In the genomic region with DNA sequence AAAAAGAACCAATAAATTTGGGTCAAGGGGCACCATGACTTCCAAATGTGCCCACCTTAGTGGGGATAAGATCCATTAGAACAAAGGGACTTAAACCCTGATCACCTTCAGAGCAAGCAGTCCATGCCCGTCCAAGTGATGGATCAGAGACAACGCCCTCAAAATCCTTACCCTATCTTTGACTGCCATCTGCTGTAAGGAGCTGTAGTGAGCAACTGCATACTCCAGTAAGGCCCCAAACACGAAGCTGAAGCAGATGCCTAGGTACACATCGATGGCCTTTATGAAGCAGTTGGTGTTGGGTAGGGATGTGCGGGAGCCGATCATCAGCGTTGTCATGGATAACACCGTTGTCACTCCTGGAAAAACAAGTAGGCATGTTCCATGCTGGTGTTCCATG, we compare ENCODE assay signal across 10 mouse cellular contexts. TPM values are rescaled to one million over a fixed set of nuclear protein-coding genes. Genes with fewer than 3 reads are reported as not detected.
A peak's percentile ranks its signal among the peaks of the same experiment; 100 is the strongest.
DNase-seq lines count a peak whose midpoint lies in the region; ATAC-seq and TF ChIP-seq lines count a peak whose summit lies in the region.
"Had no signal": no experiment of that assay in that cellular context is flagged by ENCODE, and none has a peak within 500 bp of the region (broad histone marks: within the 10 kb centered on the region; RNA-seq: fewer than 3 reads in every experiment).

No protein-coding gene starts in this region.

- no peak overlapping the region for H3K9ac ChIP-seq in liver, embryonic 14.5 days (replicated peaks)

- H3K4me1 ChIP-seq in liver, embryonic 14.5 days (replicated peaks; ENCODE audit: control insufficient read depth in 2 of 2, insufficient read depth in 2 of 2, low read length in 1 of 2) = no peaks in the 10 kb centered on the region
- H3K4me1 ChIP-seq in forebrain, embryonic 10.5 days = no peaks in the 10 kb centered on the region

- H3K36me3 ChIP-seq in liver, embryonic 14.5 days (replicated peaks; ENCODE audit: control insufficient read depth, insufficient read depth, low read depth) = no peaks in the 10 kb centered on the region
- H3K36me3 ChIP-seq in forebrain, embryonic 10.5 days (replicated peaks) = no peaks in the 10 kb centered on the region

- peak; percentile 38 for TF ChIP-seq CTCF in liver, embryonic 14.5 days (IDR thresholded peaks at IDR 0.05; ENCODE audit: low read depth)
- TF ChIP-seq CTCF in Patski (IDR thresholded peaks at IDR 0.05) = peak; percentile 60

- no peak overlapping the region for H3K4me3 ChIP-seq in liver, embryonic 14.5 days (ENCODE audit: insufficient read depth in 1 of 2, low read depth in 2 of 2, low read length in 2 of 2)
- no peak overlapping the region for H3K4me3 ChIP-seq in forebrain, embryonic 10.5 days

- no peaks in the 10 kb centered on the region for H3K9me3 ChIP-seq in liver, embryonic 14.5 days (ENCODE audit: control insufficient read depth, low read length)
- no peaks in the 10 kb centered on the region for H3K9me3 ChIP-seq in forebrain, embryonic 10.5 days

- CTCF ChIA-PET in Patski (lab: Charles Lee) = interaction anchor here (1.1 to 1.5 kb wide), 4 partner anchors 16 to 244 kb away, joined by 3 read pairs; no protein-coding TSS in a partner anchor

- WGBS in liver, embryonic 14.5 days (ENCODE audit: insufficient replicate concordance) = 61% methylated on average over 8 of the region's 8 CpGs
- 85% methylated on average over 8 of the region's 8 CpGs for whole genome bisulfite sequencing in forebrain, embryonic 10.5 days

- no peak for ATAC-seq in liver, embryonic 14.5 days (ENCODE audit: insufficient read depth)
- no peak for ATAC-seq in Patski

- in situ Hi-C loops in Patski (cut with MboI; ENCODE audit: low pct_unique_long_range_greater_than_20kb) = loop anchor here (5.0 to 10.0 kb wide), 2 partner anchors 259 to 377 kb away; no protein-coding TSS in a partner anchor

- H3K4me2 ChIP-seq in liver, embryonic 14.5 days (ENCODE audit: low read depth) = no peak overlapping the region

- H3K27ac ChIP-seq in liver, embryonic 14.5 days = no peak overlapping the region
- no peak overlapping the region for H3K27ac ChIP-seq in forebrain, embryonic 10.5 days
- H3K27ac ChIP-seq: macrophage had no signal

- DNase-seq in frontal cortex, postnatal 36 days (ENCODE audit: low spot score in 2 of 2) = peak; percentile 13 to 19
- no peak for DNase-seq in frontal cortex, postnatal 25 days (ENCODE audit: low spot score in 2 of 2)
- no peak for DNase-seq in liver, embryonic 14.5 days (ENCODE audit: low read depth in 3 of 3, low spot score in 3 of 3)
- DNase-seq in liver (no peak), Patski (ENCODE audit: low read depth, low spot score) (no peak)
- DNase-seq in fibroblast of lung, adult 2 months (ENCODE audit: low read depth) = peak; percentile 19
- no peak for DNase-seq in thymus, postnatal 4 days
- no peak for DNase-seq in forebrain, embryonic 10.5 days (ENCODE audit: extremely low spot score, low spot score)

- no peak for TF ChIP-seq EP300 in liver, embryonic 14.5 days (IDR thresholded peaks at IDR 0.05; ENCODE audit: low read depth)

- no peaks in the 10 kb centered on the region for H3K27me3 ChIP-seq in liver, embryonic 14.5 days (ENCODE audit: control insufficient read depth, insufficient read depth, low read length)
- H3K27me3 ChIP-seq in Patski = peaks cover 21% of the 10 kb centered on the region
- no peaks in the 10 kb centered on the region for H3K27me3 ChIP-seq in forebrain, embryonic 10.5 days (ENCODE audit: poor library complexity, severe bottlenecking)

- POLR2A ChIA-PET in Patski (lab: Charles Lee) = no interaction called here

RNA-seq across cellular contexts. Expression of gene Gabrp, which starts 24.6 kb away (rescaled TPM):
- 0.05 and 0.09 TPM in 2 replicates for polyA plus RNA-seq in liver, embryonic 14.5 days (2012; rRNA removed)
- polyA plus RNA-seq in liver, embryonic 14.5 days (2014; fragmentation: Nextera tagmentation; extraction: Ambion mirVana) = not detected in 2 replicates
- 0.03 TPM for polyA plus RNA-seq in Patski (2021)
- polyA plus RNA-seq in forebrain, embryonic 10.5 days (2016; fragmentation: Nextera tagmentation; extraction: Ambion mirVana) = 1.5 and 1.6 TPM in 2 replicates
- polyA plus RNA-seq: macrophage; small intestine, adult 2 months had no signal

RNA-seq across cellular contexts. Expression of gene Ranbp17, which starts 40.6 kb away (rescaled TPM):
- polyA plus RNA-seq in liver, embryonic 14.5 days (2012; rRNA removed) = 1.4 and 1.7 TPM in 2 replicates
- polyA plus RNA-seq in liver, embryonic 14.5 days (2014; fragmentation: Nextera tagmentation; extraction: Ambion mirVana) = 3.3 and 4.8 TPM in 2 replicates
- polyA plus RNA-seq in Patski (2021) = 4.1 TPM
- 11.0 and 11.3 TPM in 2 replicates for polyA plus RNA-seq in forebrain, embryonic 10.5 days (2016; fragmentation: Nextera tagmentation; extraction: Ambion mirVana)
- polyA plus RNA-seq: macrophage had no signal

RNA-seq across cellular contexts. Expression of gene D130052B06Rik, which starts 45.0 kb away (rescaled TPM):
- not detected in 2 replicates for polyA plus RNA-seq in liver, embryonic 14.5 days (2012; rRNA removed)
- not detected in 2 replicates for polyA plus RNA-seq in liver, embryonic 14.5 days (2014; fragmentation: Nextera tagmentation; extraction: Ambion mirVana)
- polyA plus RNA-seq in Patski (2021) = not detected
- polyA plus RNA-seq in forebrain, embryonic 10.5 days (2016; fragmentation: Nextera tagmentation; extraction: Ambion mirVana) = not detected in 2 replicates
- polyA plus RNA-seq: macrophage; small intestine, adult 2 months had no signal

Comparison
In these comparisons a context has a peak if more than half of its experiments do, and no peak if none do; other contexts are left out.
1. DNase-seq: peak in frontal cortex, postnatal 36 days (2 of 2) and fibroblast of lung, adult 2 months (single experiment); none in frontal cortex, postnatal 25 days (0 of 2), liver, embryonic 14.5 days (0 of 3), liver (single experiment), Patski (single experiment), thymus, postnatal 4 days (single experiment) and forebrain, embryonic 10.5 days (single experiment).